Mouse (Mus musculus) stomach, embryonic 16.5 days (tissue): ENCODE measurements around the gene Dynll2. TPM values are rescaled to one million over a fixed set of nuclear protein-coding genes. Genes with fewer than 3 reads are reported as not detected.

Experiments
- ATAC-seq: fragments of 200-750 bp; cut with Nextera tagmentation; 2 replicates; pipeline ENCODE4 v1.8.0; 2017; ENCODE audit warnings: moderate number of reproducible peaks, moderate TSS enrichment; ENCODE audit not compliant: insufficient read depth, low FRiP score
- H3K27ac ChIP-seq: fragments of 300-500 bp; sonication (generic); 2 replicates; pipeline ENCODE4 v1.5.1; 2014; ENCODE audit warnings: low read length
- H3K27me3 ChIP-seq: fragments of 300-500 bp; sonication (generic); 2 replicates; pipeline ENCODE4 v1.6.1; 2014; ENCODE audit warnings: low read length, control low read depth, mixed read lengths; ENCODE audit not compliant: control insufficient read depth, insufficient read depth
- H3K36me3 ChIP-seq: fragments of 300-500 bp; sonication (generic); 2 replicates; pipeline ENCODE4 v1.6.1; 2014; ENCODE audit warnings: low read length; ENCODE audit not compliant: control insufficient read depth, insufficient read depth
- H3K4me1 ChIP-seq: fragments of 300-500 bp; sonication (generic); 2 replicates; pipeline ENCODE4 v1.6.1; 2014; ENCODE audit warnings: low read length, control low read depth, mixed read lengths; ENCODE audit not compliant: control insufficient read depth, insufficient read depth
- H3K4me2 ChIP-seq: fragments of 300-500 bp; sonication (generic); 2 replicates; pipeline ENCODE4 v1.6.1; 2014; ENCODE audit warnings: low read depth, low read length, mixed read lengths
- H3K4me3 ChIP-seq: fragments of 300-500 bp; sonication (generic); replicated peaks from 2 replicates; pipeline ENCODE4 v1.5.1; 2014; ENCODE audit warnings: mild to moderate bottlenecking, low read length
- H3K9ac ChIP-seq: fragments of 300-500 bp; sonication (generic); 2 replicates; pipeline ENCODE4 v1.6.1; 2014; ENCODE audit warnings: low read length
- H3K9me3 ChIP-seq: fragments of 300-500 bp; sonication (generic); replicated peaks from 2 replicates; pipeline ENCODE4 v1.6.1; 2016; ENCODE audit warnings: low read length, control low read depth; ENCODE audit not compliant: control insufficient read depth
- WGBS: fragments of 180-500 bp; shearing (Covaris S2); extraction: QIAGEN DNeasy Blood & Tissue Kit; methylation state at CpG from one replicate; pipeline ENCODE4 v1.1.7; 2014; 5-methylcytosine and 5-hydroxymethylcytosine counted together
- polyA plus RNA-seq: library from polyadenylated mRNA; unstranded; fragments of >200 nt; fragmentation: Nextera tagmentation; extraction: Ambion mirVana; gene quantifications from 2 replicates; pipeline ENCODE4 v1.2.1, GENCODE M21; 2015

Gene Dynll2
- 14.6 and 16.5 TPM in 2 replicates for polyA plus RNA-seq

GRCm38 (mm10) chr11:87986831-87987793, at the start of gene Dynll2:
Gene Dynll2 (minus strand): TSS chr11:87987533.
- peak; percentile 97 for ATAC-seq
- Histone ChIP-seq H3K9ac (peak within 1 kb of the TSS; percentile 99), H3K4me3 (peak within 1 kb of the TSS; percentile 95), H3K4me2 (peak within 1 kb of the TSS; percentile 92), H3K36me3 (0 out of 2 replicates have a peak, but pooled peaks cover 2% of the 10 kb centered on the region), H3K4me1 (peaks cover 26% of the 10 kb centered on the region), H3K9me3 (no peaks in the 10 kb centered on the region), H3K27me3 (no peaks in the 10 kb centered on the region), H3K27ac (peak within 1 kb of the TSS; percentile 94)
- WGBS: under 1% methylated on average over 101 of the region's 107 CpGs

GRCm38 (mm10) chr11:88036761-88037251, 49.5 kb upstream of the Dynll2 start:
- no peaks in the 10 kb centered on the region for H3K4me1 ChIP-seq
- WGBS: 74% methylated on average over 10 of the region's 10 CpGs
- no peaks in the 10 kb centered on the region for H3K36me3 ChIP-seq
- ATAC-seq: no peak
- no peak overlapping the region for H3K9ac ChIP-seq
- no peaks in the 10 kb centered on the region for H3K9me3 ChIP-seq
- no peak overlapping the region for H3K4me3 ChIP-seq
- H3K4me2 ChIP-seq: no peak overlapping the region
- no peak overlapping the region for H3K27ac ChIP-seq
- no peaks in the 10 kb centered on the region for H3K27me3 ChIP-seq

- no peak overlapping the region for H3K9ac ChIP-seq
- 62% methylated on average over 7 of the region's 7 CpGs for WGBS
- no peaks in the 10 kb centered on the region for H3K27me3 ChIP-seq
- H3K4me1 ChIP-seq: no peaks in the 10 kb centered on the region
- no peaks in the 10 kb centered on the region for H3K36me3 ChIP-seq
- ATAC-seq: no peak
- H3K4me3 ChIP-seq: no peak overlapping the region
- no peak overlapping the region for H3K27ac ChIP-seq
- no peaks in the 10 kb centered on the region for H3K9me3 ChIP-seq
- H3K4me2 ChIP-seq: no peak overlapping the region
These were observed 48.6 kb upstream of the Dynll2 start for GRCm38 (mm10) chr11:88035970-88036369.

DNA sequence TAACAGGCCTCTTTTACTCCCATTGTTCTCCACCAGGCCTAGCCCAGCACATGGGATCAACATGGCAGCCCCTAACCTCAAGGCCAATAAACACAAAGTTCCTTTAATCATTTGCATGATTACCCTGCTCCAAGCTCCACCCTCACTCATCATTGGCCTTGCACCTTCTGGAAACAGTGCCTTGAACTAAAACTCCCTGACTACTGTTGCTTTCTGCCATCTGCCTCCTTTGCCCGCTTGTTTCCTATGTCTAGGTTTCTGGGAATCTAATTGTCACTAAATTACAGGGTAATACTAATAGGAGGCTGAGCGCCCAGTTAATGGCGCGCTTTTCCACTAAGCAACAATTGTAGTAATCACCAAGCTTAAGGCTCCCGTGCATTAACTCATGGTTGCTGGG, 44.4 kb upstream of the Dynll2 start:
- Histone ChIP-seq H3K27ac (no peak overlapping the region), H3K36me3 (no peaks in the 10 kb centered on the region), H3K9me3 (no peaks in the 10 kb centered on the region), H3K9ac (no peak overlapping the region), H3K4me1 (no peaks in the 10 kb centered on the region), H3K27me3 (no peaks in the 10 kb centered on the region), H3K4me3 (no peak overlapping the region), H3K4me2 (no peak overlapping the region)
- ATAC-seq: no peak
- 93% methylated on average over 5 of the region's 5 CpGs for WGBS

GRCm38 (mm10) chr11:88030836-88031235, 43.5 kb upstream of the Dynll2 start:
- H3K4me1 ChIP-seq: no peaks in the 10 kb centered on the region
- H3K36me3 ChIP-seq: no peaks in the 10 kb centered on the region
- H3K9me3 ChIP-seq: no peaks in the 10 kb centered on the region
- H3K4me2 ChIP-seq: no peak overlapping the region
- WGBS: 73% methylated on average over 2 of the region's 2 CpGs
- H3K9ac ChIP-seq: no peak overlapping the region
- H3K4me3 ChIP-seq: no peak overlapping the region
- no peak overlapping the region for H3K27ac ChIP-seq
- ATAC-seq: no peak
- H3K27me3 ChIP-seq: no peaks in the 10 kb centered on the region

DNA sequence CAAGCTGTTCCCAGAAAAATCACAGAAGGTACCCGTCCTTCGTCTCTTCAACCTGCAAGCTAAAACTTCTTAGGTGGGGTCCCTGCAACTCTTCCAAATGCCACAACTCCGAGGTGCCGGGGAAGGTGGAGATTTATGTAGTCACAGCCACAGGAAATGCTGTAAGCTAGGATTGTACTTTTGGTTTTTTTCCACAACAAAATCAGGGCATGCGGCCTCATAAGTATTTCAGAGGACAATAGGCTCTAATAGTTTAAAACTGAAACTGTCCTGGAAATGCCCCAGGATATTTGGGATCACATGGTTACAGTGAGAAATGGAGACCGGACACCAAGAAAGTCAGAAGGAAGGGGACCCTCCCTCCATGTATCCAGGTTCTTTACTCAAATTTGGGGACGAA, 42.9 kb upstream of the Dynll2 start:
- H3K36me3 ChIP-seq: no peaks in the 10 kb centered on the region
- no peak overlapping the region for H3K9ac ChIP-seq
- no peak overlapping the region for H3K4me2 ChIP-seq
- no peaks in the 10 kb centered on the region for H3K9me3 ChIP-seq
- H3K4me1 ChIP-seq: no peaks in the 10 kb centered on the region
- no peak for ATAC-seq
- no peaks in the 10 kb centered on the region for H3K27me3 ChIP-seq
- no peak overlapping the region for H3K27ac ChIP-seq
- no peak overlapping the region for H3K4me3 ChIP-seq
- 79% methylated on average over 7 of the region's 7 CpGs for WGBS

DNA sequence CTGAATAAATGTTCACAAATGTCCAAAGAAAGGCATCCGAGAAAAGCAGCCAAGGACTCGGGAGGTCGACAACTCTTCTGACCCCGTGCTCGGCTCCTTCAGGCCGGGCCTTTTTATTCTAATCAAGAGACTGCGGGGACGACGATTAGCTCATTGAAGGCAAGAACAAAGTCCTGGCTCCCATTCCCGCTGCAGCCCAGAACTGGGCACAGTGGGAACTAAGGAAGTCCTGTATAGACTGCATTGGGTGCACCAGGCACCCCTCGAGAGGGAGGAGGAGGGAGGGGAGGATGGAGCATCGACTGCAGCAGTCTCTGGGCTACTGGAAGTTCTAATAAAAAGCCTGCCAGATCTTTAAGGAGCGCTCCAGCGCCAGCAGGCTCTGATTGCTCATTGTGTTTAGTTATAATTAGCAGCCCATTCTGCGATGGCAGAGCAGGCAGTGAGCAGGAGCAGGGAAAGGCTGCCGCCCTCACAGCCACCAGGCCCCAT, 40.9 kb upstream of the Dynll2 start:
- Histone ChIP-seq H3K9ac (no peak overlapping the region), H3K4me3 (no peak overlapping the region), H3K4me2 (no peak overlapping the region), H3K27ac (no peak overlapping the region), H3K27me3 (no peaks in the 10 kb centered on the region), H3K9me3 (no peaks in the 10 kb centered on the region), H3K4me1 (no peaks in the 10 kb centered on the region), H3K36me3 (no peaks in the 10 kb centered on the region)
- no peak for ATAC-seq
- WGBS: 33% methylated on average over 16 of the region's 16 CpGs

GRCm38 (mm10) chr11:88027391-88028035, 40.2 kb upstream of the Dynll2 start:
- no peak for ATAC-seq
- no peaks in the 10 kb centered on the region for H3K9me3 ChIP-seq
- no peak overlapping the region for H3K4me2 ChIP-seq
- H3K27ac ChIP-seq: no peak overlapping the region
- no peaks in the 10 kb centered on the region for H3K36me3 ChIP-seq
- H3K9ac ChIP-seq: no peak overlapping the region
- H3K4me1 ChIP-seq: no peaks in the 10 kb centered on the region
- H3K4me3 ChIP-seq: no peak overlapping the region
- no peaks in the 10 kb centered on the region for H3K27me3 ChIP-seq
- WGBS: 77% methylated on average over 9 of the region's 9 CpGs

DNA sequence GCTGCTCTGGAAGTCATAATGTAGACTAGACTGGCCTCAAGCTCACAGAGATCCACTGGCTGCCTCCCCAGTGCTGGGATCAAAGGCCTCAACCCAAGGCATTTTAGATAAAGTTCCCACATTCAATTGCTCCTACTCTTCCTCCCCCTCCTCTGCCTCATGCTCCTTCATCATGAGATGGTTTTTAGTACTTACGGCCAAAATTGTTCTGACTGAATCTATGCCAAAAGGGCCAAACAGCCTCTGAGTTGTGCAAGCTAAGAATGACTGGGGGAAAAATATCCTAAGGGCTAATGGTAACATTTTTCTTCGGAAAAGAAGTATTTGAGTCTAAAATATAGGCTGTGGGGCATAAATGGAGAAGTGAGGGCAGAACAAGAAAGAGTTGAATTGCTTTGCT, 36.6 kb upstream of the Dynll2 start:
- Histone ChIP-seq H3K27ac (no peak overlapping the region), H3K36me3 (no peaks in the 10 kb centered on the region), H3K27me3 (no peaks in the 10 kb centered on the region), H3K4me2 (no peak overlapping the region), H3K9ac (no peak overlapping the region), H3K4me3 (no peak overlapping the region), H3K9me3 (no peaks in the 10 kb centered on the region), H3K4me1 (no peaks in the 10 kb centered on the region)
- WGBS: 64% methylated on average over 2 of the region's 2 CpGs
- ATAC-seq: no peak
